Mouse (Mus musculus): Measurements from ENCODE around the gene Abtb1. TPM values are rescaled to one million over a fixed set of nuclear protein-coding genes. Genes with fewer than 3 reads are reported as not detected.

Gene Abtb1
- polyA plus RNA-seq, 1 experiment, result 23.6 TPM

- Histone ChIP-seq H3K79me2 (ENCODE audit: control insufficient read depth, insufficient read depth) (no peaks in the 10 kb centered on the region), H3K4me3 (no peak overlapping the region), H3K4me2 (ENCODE audit: low read depth) (no peak overlapping the region), H3ac (ENCODE audit: control insufficient read depth, insufficient read length) (no peak overlapping the region), H3K36me3 (ENCODE audit: control insufficient read depth, insufficient read depth) (no peaks in the 10 kb centered on the region), H3K27me3 (ENCODE audit: control insufficient read depth, insufficient read depth, insufficient read length) (no peaks in the 10 kb centered on the region)
- TF ChIP-seq E2F4 (IDR thresholded peaks at IDR 0.05; ENCODE audit: insufficient read depth) (no peak), CEBPB (IDR thresholded peaks at IDR 0.05; ENCODE audit: insufficient read depth, poor library complexity, severe bottlenecking) (no peak), MYOD1 (IDR thresholded peaks at IDR 0.05; ENCODE audit: control insufficient read depth in 1 of 3, insufficient read length in 2 of 3, low read depth in 2 of 3) (no peak), POLR2A (IDR thresholded peaks at IDR 0.05; ENCODE audit: insufficient read length, low read depth) (no peak), REST (IDR thresholded peaks at IDR 0.05; ENCODE audit: insufficient read depth, insufficient read length) (no peak), POLR2AphosphoS2 (IDR thresholded peaks at IDR 0.05; ENCODE audit: insufficient read length, low read depth) (no peak), TCF12 (IDR thresholded peaks at IDR 0.05; ENCODE audit: insufficient read depth, poor library complexity, severe bottlenecking) (no peak), USF1 (IDR thresholded peaks at IDR 0.05; ENCODE audit: low read depth) (no peak), TCF3 (IDR thresholded peaks at IDR 0.05; ENCODE audit: insufficient read length, low read depth) (no peak), MAX (IDR thresholded peaks at IDR 0.05; ENCODE audit: low read depth) (no peak), MYOG (IDR thresholded peaks at IDR 0.05; ENCODE audit: control insufficient read depth in 1 of 3, insufficient read depth in 1 of 3, insufficient read length in 2 of 3, low read depth in 2 of 3) (no peak)
These were observed 2.4 kb downstream of the Abtb1 start for GRCm38 (mm10) chr6:88839135-88839970.

- H3ac ChIP-seq (ENCODE audit: control insufficient read depth, insufficient read length), result no peak overlapping the region
- no peak for TF ChIP-seq MYOD1 (IDR thresholded peaks at IDR 0.05; ENCODE audit: control insufficient read depth in 1 of 3, insufficient read length in 2 of 3, low read depth in 2 of 3)
- no peak for TF ChIP-seq REST (IDR thresholded peaks at IDR 0.05; ENCODE audit: insufficient read depth, insufficient read length)
- TF ChIP-seq POLR2AphosphoS2 (IDR thresholded peaks at IDR 0.05; ENCODE audit: insufficient read length, low read depth), result no peak
- TF ChIP-seq USF1 (IDR thresholded peaks at IDR 0.05; ENCODE audit: low read depth), result no peak
- H3K79me2 ChIP-seq (ENCODE audit: control insufficient read depth, insufficient read depth), result no peaks in the 10 kb centered on the region
- H3K4me3 ChIP-seq, result no peak overlapping the region
- H3K27me3 ChIP-seq (ENCODE audit: control insufficient read depth, insufficient read depth, insufficient read length), result no peaks in the 10 kb centered on the region
- no peaks in the 10 kb centered on the region for H3K36me3 ChIP-seq (ENCODE audit: control insufficient read depth, insufficient read depth)
- H3K4me2 ChIP-seq (ENCODE audit: low read depth), result no peak overlapping the region
These were observed 3.2 kb downstream of the Abtb1 start for GRCm38 (mm10) chr6:88838613-88839012.

- H3K79me2 ChIP-seq (ENCODE audit: control insufficient read depth, insufficient read depth), result no peaks in the 10 kb centered on the region
- no peaks in the 10 kb centered on the region for H3K27me3 ChIP-seq (ENCODE audit: control insufficient read depth, insufficient read depth, insufficient read length)
- H3ac ChIP-seq (ENCODE audit: control insufficient read depth, insufficient read length), result no peak overlapping the region
- H3K36me3 ChIP-seq (ENCODE audit: control insufficient read depth, insufficient read depth), result no peaks in the 10 kb centered on the region
- TF ChIP-seq USF1 (IDR thresholded peaks at IDR 0.05; ENCODE audit: low read depth) (no peak), POLR2AphosphoS2 (IDR thresholded peaks at IDR 0.05; ENCODE audit: insufficient read length, low read depth) (no peak), CEBPB (IDR thresholded peaks at IDR 0.05; ENCODE audit: insufficient read depth, poor library complexity, severe bottlenecking) (no peak), TCF12 (IDR thresholded peaks at IDR 0.05; ENCODE audit: insufficient read depth, poor library complexity, severe bottlenecking) (no peak), MYOG (IDR thresholded peaks at IDR 0.05; ENCODE audit: control insufficient read depth in 1 of 3, insufficient read depth in 1 of 3, insufficient read length in 2 of 3, low read depth in 2 of 3) (no peak), REST (IDR thresholded peaks at IDR 0.05; ENCODE audit: insufficient read depth, insufficient read length) (no peak), TCF3 (IDR thresholded peaks at IDR 0.05; ENCODE audit: insufficient read length, low read depth) (no peak), E2F4 (IDR thresholded peaks at IDR 0.05; ENCODE audit: insufficient read depth) (no peak), MYOD1 (IDR thresholded peaks at IDR 0.05; ENCODE audit: control insufficient read depth in 1 of 3, insufficient read length in 2 of 3, low read depth in 2 of 3) (no peak), MAX (IDR thresholded peaks at IDR 0.05; ENCODE audit: low read depth) (no peak), SRF (IDR thresholded peaks at IDR 0.05; ENCODE audit: control insufficient read depth, insufficient read length, low read depth) (no peak), POLR2A (IDR thresholded peaks at IDR 0.05; ENCODE audit: insufficient read length, low read depth) (no peak)
- no peak overlapping the region for H3K4me3 ChIP-seq
- H3K4me2 ChIP-seq (ENCODE audit: low read depth), result no peak overlapping the region
These were observed 3.8 kb downstream of the Abtb1 start for GRCm38 (mm10) chr6:88837999-88838398.

- no peaks in the 10 kb centered on the region for H3K79me2 ChIP-seq (ENCODE audit: control insufficient read depth, insufficient read depth)
- H3K4me2 ChIP-seq (ENCODE audit: low read depth), result no peak overlapping the region
- H3K36me3 ChIP-seq (ENCODE audit: control insufficient read depth, insufficient read depth), result no peaks in the 10 kb centered on the region
- H3K27me3 ChIP-seq (ENCODE audit: control insufficient read depth, insufficient read depth, insufficient read length), result no peaks in the 10 kb centered on the region
- no peak overlapping the region for H3K4me3 ChIP-seq
- TF ChIP-seq CEBPB (IDR thresholded peaks at IDR 0.05; ENCODE audit: insufficient read depth, poor library complexity, severe bottlenecking) (no peak), MYOG (IDR thresholded peaks at IDR 0.05; ENCODE audit: control insufficient read depth in 1 of 3, insufficient read depth in 1 of 3, insufficient read length in 2 of 3, low read depth in 2 of 3) (no peak), TCF12 (IDR thresholded peaks at IDR 0.05; ENCODE audit: insufficient read depth, poor library complexity, severe bottlenecking) (no peak), E2F4 (IDR thresholded peaks at IDR 0.05; ENCODE audit: insufficient read depth) (no peak), USF1 (IDR thresholded peaks at IDR 0.05; ENCODE audit: low read depth) (no peak), MAX (IDR thresholded peaks at IDR 0.05; ENCODE audit: low read depth) (no peak), SRF (IDR thresholded peaks at IDR 0.05; ENCODE audit: control insufficient read depth, insufficient read length, low read depth) (no peak), REST (IDR thresholded peaks at IDR 0.05; ENCODE audit: insufficient read depth, insufficient read length) (no peak)
- H3ac ChIP-seq (ENCODE audit: control insufficient read depth, insufficient read length), result no peak overlapping the region
These were observed 5.5 kb downstream of the Abtb1 start for GRCm38 (mm10) chr6:88836178-88836819.
